Mouse (Mus musculus) hindbrain, embryonic 15.5 days (tissue): ENCODE data around the gene Gtpbp10. TPM values are rescaled to one million over a fixed set of nuclear protein-coding genes. Genes with fewer than 3 reads are reported as not detected.
A peak's percentile ranks its signal among the peaks of the same experiment; 100 is the strongest.

ENCODE experiments used
- ATAC-seq: fragments of 200-750 bp; cut with Nextera tagmentation; 2 replicates; pipeline ENCODE4 v1.8.0; 2017; ENCODE audit warnings: low read depth, moderate number of reproducible peaks, moderate TSS enrichment; ENCODE audit not compliant: low FRiP score
- H3K27ac ChIP-seq: fragments of 300-500 bp; sonication (generic); replicated peaks from 2 replicates; pipeline ENCODE4 v1.5.1; 2015; ENCODE audit warnings: mild to moderate bottlenecking, inconsistent platforms
- H3K27me3 ChIP-seq: fragments of 300-500 bp; sonication (generic); 2 replicates; pipeline ENCODE4 v1.6.1; 2015; ENCODE audit warnings: control low read depth, inconsistent platforms
- H3K36me3 ChIP-seq: fragments of 300-500 bp; sonication (generic); 2 replicates; pipeline ENCODE4 v1.6.1; 2015; ENCODE audit warnings: control low read depth, inconsistent platforms
- H3K4me1 ChIP-seq: fragments of 300-500 bp; sonication (generic); replicated peaks from 2 replicates; pipeline ENCODE4 v1.6.1; 2015; ENCODE audit warnings: control low read depth, inconsistent platforms
- H3K4me2 ChIP-seq: fragments of 300-500 bp; sonication (generic); 2 replicates; pipeline ENCODE4 v1.6.1; 2015; ENCODE audit warnings: moderate library complexity, mild to moderate bottlenecking, inconsistent platforms
- H3K4me3 ChIP-seq: fragments of 300-500 bp; sonication (generic); 2 replicates; pipeline ENCODE4 v1.5.1; 2015; ENCODE audit warnings: mild to moderate bottlenecking, inconsistent platforms
- H3K9ac ChIP-seq: fragments of 300-500 bp; sonication (generic); 2 replicates; pipeline ENCODE4 v1.6.1; 2015; ENCODE audit warnings: inconsistent platforms
- H3K9me3 ChIP-seq: fragments of 300-500 bp; sonication (generic); 2 replicates; pipeline ENCODE4 v1.6.1; 2016; ENCODE audit warnings: control low read depth, inconsistent platforms
- WGBS: fragments of 180-500 bp; shearing (Covaris S2); methylation state at CpG from one replicate; pipeline ENCODE4 v1.1.7; 2015; 5-methylcytosine and 5-hydroxymethylcytosine counted together
- polyA plus RNA-seq: library from polyadenylated mRNA; unstranded; fragments of >200 nt; fragmentation: Nextera tagmentation; extraction: Ambion mirVana; gene quantifications from 2 replicates; pipeline ENCODE4 v1.2.1, GENCODE M21; 2015

Gene Gtpbp10
- polyA plus RNA-seq, 1 experiment from 2014 or later = 17.1 TPM

DNA sequence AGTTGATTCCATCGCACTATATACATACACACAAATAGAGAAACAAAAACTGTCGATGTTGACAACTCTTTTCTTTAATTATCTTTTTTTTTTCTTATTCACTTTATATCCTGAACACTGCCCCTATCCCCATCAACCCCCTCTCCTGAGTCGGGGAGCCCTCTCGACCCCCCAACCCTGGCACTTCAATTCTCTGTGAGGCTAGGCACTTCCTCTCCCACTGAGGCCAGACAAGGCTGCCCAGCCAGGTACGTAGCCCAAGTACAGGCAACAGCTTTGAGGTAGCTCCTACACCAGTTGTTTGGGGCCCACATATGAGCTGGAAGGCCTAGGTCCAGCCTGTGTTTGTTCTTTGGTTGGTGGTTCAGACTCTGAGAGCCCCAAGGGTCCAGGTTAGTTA, 43.9 kb downstream of the Gtpbp10 start:
- Histone ChIP-seq H3K4me3 (peak overlapping the region; percentile 91; the same call in 1 of the 2 replicates), H3K4me1 (0 out of 2 replicates have a peak, but pooled peaks cover 4% of the 10 kb centered on the region), H3K4me2 (peak overlapping the region; percentile 71), H3K27me3 (no peaks in the 10 kb centered on the region), H3K9me3 (no peaks in the 10 kb centered on the region), H3K36me3 (peaks cover 5% of the 10 kb centered on the region), H3K27ac (no peak overlapping the region), H3K9ac (no peak overlapping the region)
- WGBS = 81% methylated on average over 5 of the region's 5 CpGs
- ATAC-seq = no peak

DNA sequence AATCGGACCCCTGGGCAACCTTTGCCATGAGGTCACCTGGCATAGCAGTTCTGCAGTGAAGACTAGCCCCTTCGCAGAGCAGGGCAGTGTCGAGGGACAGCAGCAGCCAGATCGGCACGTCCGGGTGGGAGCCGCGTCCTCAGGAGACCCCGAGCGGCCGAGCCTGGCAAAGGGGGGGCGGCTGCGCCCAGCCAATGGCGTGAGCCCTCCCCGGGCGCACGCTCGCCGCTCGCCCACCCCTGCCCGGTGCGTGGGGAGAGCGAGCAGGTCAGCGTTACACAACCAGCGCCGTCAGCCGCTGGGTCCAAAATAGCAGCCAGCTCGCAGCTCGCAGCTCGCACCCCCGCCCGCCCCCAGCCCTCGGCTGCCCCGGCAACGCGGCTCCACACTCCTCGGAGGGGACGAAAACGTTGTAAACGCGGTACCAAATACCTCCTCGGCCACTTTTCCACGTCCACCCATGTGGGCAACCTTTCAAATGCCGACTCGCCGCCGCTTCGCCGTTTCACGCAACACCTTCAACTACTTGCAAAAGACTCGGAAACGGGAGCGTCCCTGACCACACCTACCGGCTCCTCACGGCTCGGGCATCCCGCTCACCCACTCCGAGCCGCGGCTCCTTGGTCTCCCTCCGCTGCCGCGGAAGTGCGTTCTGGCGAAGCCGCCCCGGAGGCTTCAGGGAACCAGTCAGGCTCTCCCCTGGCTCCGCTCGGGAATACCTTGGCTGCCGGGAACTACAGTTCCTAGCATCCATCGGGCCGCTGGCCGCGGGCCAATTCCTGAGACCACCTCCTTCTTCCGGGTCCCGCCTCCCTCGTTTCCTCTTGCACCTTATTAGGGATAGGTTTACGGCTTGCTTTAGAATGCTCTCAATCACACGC, 44.9 kb downstream of the Gtpbp10 start, which contains the start of gene Cldn12:
Gene Cldn12, minus strand, starts transcription at position 763 of the 881 bp plus-strand sequence.
- Histone ChIP-seq H3K4me3 (peak within 1 kb of the TSS; percentile 91), H3K9me3 (no peaks in the 10 kb centered on the region), H3K4me1 (0 out of 2 replicates have a peak, but pooled peaks cover 4% of the 10 kb centered on the region), H3K4me2 (peak within 1 kb of the TSS; percentile 71), H3K36me3 (peaks cover 5% of the 10 kb centered on the region), H3K9ac (peak within 1 kb of the TSS; percentile 78), H3K27me3 (no peaks in the 10 kb centered on the region), H3K27ac (peak within 1 kb of the TSS; percentile 91)
- WGBS = under 1% methylated on average over 79 of the region's 79 CpGs
- ATAC-seq = peak; percentile 95

GRCm38 (mm10) chr5:5511401-5511800, 47.9 kb downstream of the Gtpbp10 start:
- no peak overlapping the region for H3K9ac ChIP-seq
- no peak for ATAC-seq
- no peak overlapping the region for H3K4me3 ChIP-seq
- H3K27ac ChIP-seq = no peak overlapping the region
- H3K27me3 ChIP-seq = no peaks in the 10 kb centered on the region
- no peaks in the 10 kb centered on the region for H3K9me3 ChIP-seq
- 74% methylated on average over 3 of the region's 3 CpGs for WGBS
- H3K36me3 ChIP-seq = peaks cover 5% of the 10 kb centered on the region
- H3K4me2 ChIP-seq = no peak overlapping the region
- H3K4me1 ChIP-seq = peaks cover 13% of the 10 kb centered on the region

GRCm38 (mm10) chr5:5510989-5511388, 48.3 kb downstream of the Gtpbp10 start:
- no peak overlapping the region for H3K4me2 ChIP-seq
- peaks cover 5% of the 10 kb centered on the region for H3K36me3 ChIP-seq
- H3K9me3 ChIP-seq = no peaks in the 10 kb centered on the region
- no peak overlapping the region for H3K27ac ChIP-seq
- WGBS = 58% methylated on average over 5 of the region's 5 CpGs
- ATAC-seq = no peak
- H3K27me3 ChIP-seq = no peaks in the 10 kb centered on the region
- no peak overlapping the region for H3K4me3 ChIP-seq
- H3K4me1 ChIP-seq = peaks cover 13% of the 10 kb centered on the region
- no peak overlapping the region for H3K9ac ChIP-seq

DNA sequence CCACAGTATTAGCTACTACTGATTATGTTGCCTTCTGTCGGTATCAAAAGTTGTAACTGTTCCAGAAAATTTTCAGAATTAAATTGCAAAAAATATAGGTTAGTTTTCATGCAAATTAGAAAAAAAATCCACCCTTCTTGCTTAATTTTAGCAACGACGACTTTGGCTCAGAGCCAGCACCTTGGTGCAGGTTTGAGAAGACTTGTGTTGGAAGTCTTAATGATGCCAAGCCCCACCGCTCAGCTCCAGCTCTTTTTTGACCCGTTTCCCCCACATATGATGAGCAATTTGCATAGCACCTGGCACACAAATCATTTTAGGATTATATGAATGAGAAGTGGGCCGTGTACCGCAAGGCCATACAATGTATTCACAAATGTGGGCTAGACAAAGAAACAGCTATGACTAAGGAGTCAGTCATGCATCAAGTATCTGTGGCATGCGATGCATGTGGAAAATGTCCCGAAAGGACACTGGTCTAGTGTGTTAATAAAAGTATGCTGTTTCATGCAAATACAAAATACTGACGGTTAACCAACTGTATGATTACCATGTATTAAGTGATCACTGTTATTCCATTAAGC, 48.9 kb downstream of the Gtpbp10 start:
- no peak overlapping the region for H3K4me2 ChIP-seq
- no peak overlapping the region for H3K27ac ChIP-seq
- 40% methylated on average over 10 of the region's 10 CpGs for WGBS
- H3K27me3 ChIP-seq = no peaks in the 10 kb centered on the region
- peaks cover 5% of the 10 kb centered on the region for H3K36me3 ChIP-seq
- H3K4me3 ChIP-seq = no peak overlapping the region
- no peak for ATAC-seq
- peaks cover 13% of the 10 kb centered on the region for H3K4me1 ChIP-seq
- no peaks in the 10 kb centered on the region for H3K9me3 ChIP-seq
- H3K9ac ChIP-seq = no peak overlapping the region

DNA sequence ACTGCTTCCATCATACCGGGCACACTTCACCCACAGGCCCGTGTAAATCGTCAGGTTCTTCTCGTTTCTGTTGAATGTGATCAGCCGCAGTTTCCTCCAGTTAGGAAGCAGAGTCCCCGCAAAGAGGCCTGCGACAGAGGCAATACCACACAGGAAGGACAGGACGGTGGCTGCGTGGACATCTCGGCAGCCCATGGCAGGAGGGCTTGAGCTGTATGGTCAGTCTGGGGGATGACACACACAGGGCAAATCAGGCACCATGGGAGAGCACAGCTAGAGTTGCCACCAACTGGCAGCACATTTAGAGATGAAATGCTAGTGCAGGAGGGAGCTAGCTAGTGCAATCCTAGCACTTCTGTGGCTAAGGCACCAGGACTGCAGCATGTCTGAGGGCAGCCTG, 51.1 kb downstream of the Gtpbp10 start:
- H3K4me3 ChIP-seq = no peak overlapping the region
- H3K36me3 ChIP-seq = peaks cover 5% of the 10 kb centered on the region
- no peaks in the 10 kb centered on the region for H3K9me3 ChIP-seq
- peak overlapping the region; percentile 47 for H3K4me2 ChIP-seq
- WGBS = 54% methylated on average over 10 of the region's 10 CpGs
- ATAC-seq = peak; percentile 45
- no peak overlapping the region for H3K9ac ChIP-seq
- H3K27me3 ChIP-seq = no peaks in the 10 kb centered on the region
- peaks cover 9% of the 10 kb centered on the region for H3K4me1 ChIP-seq
- 0 out of 2 replicates have a peak overlapping the region, but pooled peaks have one; percentile 21 for H3K27ac ChIP-seq

DNA sequence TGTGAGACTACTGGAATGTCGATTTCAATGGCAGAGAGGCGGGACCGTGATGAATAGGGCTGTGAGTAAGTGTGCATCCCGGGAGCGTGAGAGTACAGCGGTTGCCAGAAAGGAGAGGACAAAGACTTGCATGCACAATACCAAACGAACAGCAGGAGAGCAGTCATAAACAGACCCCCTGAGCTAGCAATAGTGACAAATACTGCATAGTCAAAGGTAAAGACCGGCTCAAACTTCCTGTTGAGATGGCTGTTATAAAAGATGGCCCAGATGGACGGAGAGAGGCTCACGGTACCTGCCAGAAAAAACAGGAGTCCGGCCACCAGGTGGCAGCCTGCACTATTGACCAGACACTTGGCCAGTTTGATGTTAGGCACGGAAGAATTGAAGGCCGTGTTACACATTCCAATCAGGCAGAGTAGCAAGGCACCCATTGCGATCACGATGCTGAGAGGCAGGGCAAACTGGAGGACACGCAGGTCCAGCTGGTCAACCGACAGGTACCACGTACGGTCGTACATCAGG, 51.6 kb downstream of the Gtpbp10 start:
- Histone ChIP-seq H3K27me3 (no peaks in the 10 kb centered on the region), H3K36me3 (peaks cover 5% of the 10 kb centered on the region), H3K27ac (0 out of 2 replicates have a peak overlapping the region, but pooled peaks have one; percentile 21), H3K9ac (no peak overlapping the region), H3K4me3 (peak overlapping the region; percentile 21; the same call in 1 of the 2 replicates), H3K4me2 (peak overlapping the region; percentile 47), H3K4me1 (peaks cover 9% of the 10 kb centered on the region), H3K9me3 (no peaks in the 10 kb centered on the region)
- peak; percentile 84 for ATAC-seq
- WGBS = 24% methylated on average over 20 of the region's 20 CpGs

GRCm38 (mm10) chr5:5504456-5504855, 54.9 kb downstream of the Gtpbp10 start:
- 87% methylated on average over 13 of the region's 13 CpGs for WGBS
- H3K4me3 ChIP-seq = no peak overlapping the region
- no peak for ATAC-seq

DNA sequence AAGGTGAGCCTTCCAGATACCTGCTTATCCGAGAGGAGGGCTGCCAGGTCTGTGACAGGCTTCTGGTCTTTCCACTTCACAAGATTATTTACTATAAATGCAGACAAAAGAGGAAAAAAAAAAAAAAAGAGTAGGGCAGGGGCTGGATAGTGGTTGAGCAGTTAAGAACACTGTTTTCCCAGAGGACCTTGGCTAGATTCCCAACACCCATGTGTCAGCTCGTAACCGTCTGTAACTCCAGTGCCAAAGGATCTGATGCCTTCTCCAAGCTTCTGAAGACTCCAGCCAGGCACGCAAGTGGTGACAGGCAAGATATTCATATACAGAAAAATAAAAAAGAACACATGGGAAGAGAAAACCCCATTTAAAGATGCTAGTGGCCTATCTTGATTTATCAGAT, 56.0 kb downstream of the Gtpbp10 start:
- Histone ChIP-seq H3K4me1 (peaks cover 9% of the 10 kb centered on the region), H3K9me3 (no peaks in the 10 kb centered on the region), H3K36me3 (no peaks in the 10 kb centered on the region), H3K27me3 (no peaks in the 10 kb centered on the region), H3K27ac (no peak overlapping the region), H3K9ac (no peak overlapping the region), H3K4me3 (no peak overlapping the region), H3K4me2 (no peak overlapping the region)
- 81% methylated on average over 4 of the region's 4 CpGs for WGBS
- no peak for ATAC-seq

More at GRCm38 (mm10) chr5:5504456-5504855, 54.9 kb downstream of the Gtpbp10 start:
- Histone ChIP-seq H3K4me2 (no peak overlapping the region), H3K36me3 (no peaks in the 10 kb centered on the region), H3K9me3 (no peaks in the 10 kb centered on the region), H3K9ac (no peak overlapping the region), H3K4me1 (peaks cover 9% of the 10 kb centered on the region), H3K27ac (no peak overlapping the region), H3K27me3 (no peaks in the 10 kb centered on the region)

GRCm38 (mm10) chr5:5501583-5501982, 57.8 kb downstream of the Gtpbp10 start:
- no peak for ATAC-seq
- 73% methylated on average over 2 of the region's 2 CpGs for WGBS

DNA sequence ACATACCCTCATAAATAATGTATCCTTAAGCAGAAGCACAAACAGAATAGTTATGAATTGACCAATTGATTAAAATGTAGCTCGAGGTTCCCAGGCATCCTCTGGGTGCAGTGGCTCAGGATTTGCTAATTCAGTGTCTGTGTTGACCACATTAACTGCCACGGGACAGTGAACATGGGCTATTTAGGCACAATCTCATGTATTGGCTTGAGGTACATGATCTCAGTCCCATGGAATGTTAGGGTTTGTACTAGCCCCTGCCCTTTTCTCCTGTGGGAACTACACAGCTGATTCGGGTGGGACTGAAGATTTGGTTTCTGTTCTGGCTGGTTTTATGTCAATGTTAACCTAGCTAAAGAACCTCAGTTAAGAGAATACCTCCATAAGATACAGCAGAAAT, 62.9 kb downstream of the Gtpbp10 start:
- no peak for ATAC-seq
- Histone ChIP-seq H3K9me3 (no peaks in the 10 kb centered on the region), H3K27ac (no peak overlapping the region), H3K9ac (no peak overlapping the region), H3K4me3 (no peak overlapping the region), H3K4me2 (no peak overlapping the region), H3K27me3 (0 out of 2 replicates have a peak, but pooled peaks cover 3% of the 10 kb centered on the region), H3K36me3 (no peaks in the 10 kb centered on the region), H3K4me1 (no peaks in the 10 kb centered on the region; the same call in 1 of the 2 replicates)
- WGBS = 55% methylated on average over 3 of the region's 3 CpGs

More at GRCm38 (mm10) chr5:5501583-5501982, 57.8 kb downstream of the Gtpbp10 start:
- Histone ChIP-seq H3K4me1 (no peaks in the 10 kb centered on the region), H3K27ac (no peak overlapping the region), H3K27me3 (no peaks in the 10 kb centered on the region), H3K36me3 (no peaks in the 10 kb centered on the region), H3K4me3 (no peak overlapping the region), H3K9ac (no peak overlapping the region), H3K9me3 (no peaks in the 10 kb centered on the region), H3K4me2 (no peak overlapping the region)

GRCm38 (mm10) chr5:5495042-5495441, 64.3 kb downstream of the Gtpbp10 start:
- H3K9me3 ChIP-seq = no peaks in the 10 kb centered on the region
- WGBS = 89% methylated on average over 4 of the region's 4 CpGs

More at GRCm38 (mm10) chr5:5495042-5495441, 64.3 kb downstream of the Gtpbp10 start:
- Histone ChIP-seq H3K4me3 (no peak overlapping the region), H3K4me1 (no peaks in the 10 kb centered on the region; the same call in 1 of the 2 replicates), H3K27me3 (0 out of 2 replicates have a peak, but pooled peaks cover 3% of the 10 kb centered on the region), H3K9ac (no peak overlapping the region), H3K27ac (no peak overlapping the region), H3K4me2 (no peak overlapping the region), H3K36me3 (no peaks in the 10 kb centered on the region)
- ATAC-seq = peak; percentile 14; the same call in 1 of the 2 replicates
